Mouse (Mus musculus) hindbrain, embryonic 12.5 days (tissue): ENCODE measurements around the gene Dync1li2. TPM values are rescaled to one million over a fixed set of nuclear protein-coding genes. Genes with fewer than 3 reads are reported as not detected.

Experiments used
- ATAC-seq: fragments of 200-750 bp; cut with Nextera tagmentation; 2 replicates; pipeline ENCODE4 v1.8.0; 2017; ENCODE audit warnings: moderate TSS enrichment; ENCODE audit not compliant: low FRiP score
- H3K27ac ChIP-seq: fragments of 300-500 bp; sonication (generic); 2 replicates; pipeline ENCODE4 v1.5.1; 2016; ENCODE audit warnings: mild to moderate bottlenecking
- H3K27me3 ChIP-seq: fragments of 300-500 bp; sonication (generic); 2 replicates; pipeline ENCODE4 v1.6.1; 2016; ENCODE audit warnings: mild to moderate bottlenecking
- H3K36me3 ChIP-seq: fragments of 300-500 bp; sonication (generic); 2 replicates; pipeline ENCODE4 v1.6.1; 2016; ENCODE audit warnings: mild to moderate bottlenecking
- H3K4me1 ChIP-seq: fragments of 300-500 bp; sonication (generic); 2 replicates; pipeline ENCODE4 v1.6.1; 2016
- H3K4me2 ChIP-seq: fragments of 300-500 bp; sonication (generic); replicated peaks from 2 replicates; pipeline ENCODE4 v1.6.1; 2016; ENCODE audit warnings: mild to moderate bottlenecking
- H3K4me3 ChIP-seq: fragments of 300-500 bp; sonication (generic); 2 replicates; pipeline ENCODE4 v1.5.1; 2016; ENCODE audit warnings: mild to moderate bottlenecking
- H3K9ac ChIP-seq: fragments of 300-500 bp; sonication (generic); 2 replicates; pipeline ENCODE4 v1.6.1; 2016; ENCODE audit warnings: mild to moderate bottlenecking, moderate library complexity
- H3K9me3 ChIP-seq: fragments of 300-500 bp; sonication (generic); replicated peaks from 2 replicates; pipeline ENCODE4 v1.6.1; 2016; ENCODE audit warnings: mild to moderate bottlenecking
- WGBS: fragments of 180-500 bp; shearing (Covaris S2); methylation state at CpG from one replicate; pipeline ENCODE4 v1.1.7; 2016; 5-methylcytosine and 5-hydroxymethylcytosine counted together
- polyA plus RNA-seq: library from polyadenylated mRNA; unstranded; fragments of >200 nt; fragmentation: Nextera tagmentation; extraction: Ambion mirVana; gene quantifications from 2 replicates; pipeline ENCODE4 v1.2.1, GENCODE M21; 2016

Dync1li2 gene
- polyA plus RNA-seq, 1 experiment from 2014 or later = 131 TPM

DNA sequence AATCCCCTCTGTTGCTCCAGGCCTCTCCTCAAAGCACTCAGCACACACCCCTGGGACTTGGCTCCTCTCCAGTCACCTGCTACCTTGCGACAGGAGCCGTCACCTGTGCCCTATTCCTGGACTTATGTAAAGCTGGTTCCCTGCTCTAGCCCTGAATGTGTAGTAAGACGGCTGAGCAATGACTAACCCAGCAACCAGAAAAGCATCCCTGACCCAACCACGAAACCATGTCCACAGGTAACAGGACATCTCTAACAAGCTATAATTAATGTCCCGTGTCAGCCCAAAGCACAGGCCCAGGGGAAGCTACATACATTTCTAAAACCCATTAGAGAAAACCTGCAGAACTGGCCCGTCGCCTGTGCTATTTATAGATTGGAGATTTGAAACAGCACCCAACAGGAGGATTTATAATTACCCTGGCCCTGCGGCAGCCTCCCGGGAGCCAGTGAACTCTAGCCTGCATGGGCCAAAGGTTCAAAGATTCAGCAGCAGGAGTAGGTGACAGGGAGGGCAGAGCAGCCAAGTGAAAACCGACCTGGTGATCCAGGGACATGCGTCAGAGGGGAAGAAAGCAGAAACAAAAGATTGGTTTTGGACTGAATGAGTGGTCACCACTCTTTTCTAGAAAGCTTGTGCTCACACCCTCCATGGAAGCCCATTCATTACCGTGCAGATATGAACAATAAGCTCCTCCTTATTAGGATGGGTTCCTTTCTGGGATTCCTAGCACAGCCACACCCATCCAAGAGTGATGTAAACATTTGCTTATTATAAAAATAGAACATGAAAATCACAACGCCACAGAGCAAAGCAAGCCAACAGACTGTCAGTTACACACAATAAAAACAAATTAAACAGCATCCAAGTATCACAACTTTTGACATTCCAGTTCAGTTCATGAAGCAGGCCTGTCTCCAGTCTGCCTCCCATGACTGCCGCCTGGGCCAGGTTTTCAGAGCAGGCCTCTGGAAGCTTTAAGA lies 67.7 kb downstream of the Dync1li2 start:
- ATAC-seq = no peak

DNA sequence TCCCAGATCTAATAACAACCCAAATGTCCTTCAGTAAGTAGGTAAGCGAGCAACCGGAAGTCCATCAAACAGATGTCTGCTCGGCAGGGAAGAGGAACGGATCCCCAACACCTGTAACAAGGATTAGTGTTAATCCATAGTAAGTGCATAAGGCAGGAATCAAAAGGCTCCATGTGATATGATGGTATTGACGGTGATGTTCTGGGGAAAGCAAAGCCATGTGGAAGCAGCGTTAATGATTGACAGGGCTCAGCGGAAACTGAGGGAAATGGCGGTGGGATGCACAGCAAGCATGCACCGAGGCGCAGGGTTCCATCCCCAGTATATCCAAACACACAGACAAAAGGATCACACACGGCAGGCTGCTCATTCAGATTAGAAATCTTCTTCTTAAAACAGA lies 68.6 kb downstream of the Dync1li2 start:
- Histone ChIP-seq H3K27ac (no peak overlapping the region), H3K27me3 (no peaks in the 10 kb centered on the region), H3K4me2 (no peak overlapping the region), H3K4me3 (no peak overlapping the region), H3K36me3 (no peaks in the 10 kb centered on the region), H3K9ac (no peak overlapping the region), H3K4me1 (peaks cover 27% of the 10 kb centered on the region), H3K9me3 (no peaks in the 10 kb centered on the region)
- WGBS = 59% methylated on average over 11 of the region's 11 CpGs
- ATAC-seq = no peak

More for the DNA sequence above, 67.7 kb downstream of the Dync1li2 start:
- H3K4me2 ChIP-seq = no peak overlapping the region
- H3K4me3 ChIP-seq = no peak overlapping the region
- H3K36me3 ChIP-seq = no peaks in the 10 kb centered on the region
- H3K27me3 ChIP-seq = no peaks in the 10 kb centered on the region
- no peak overlapping the region; the same call in 1 of the 2 replicates for H3K9ac ChIP-seq
- H3K9me3 ChIP-seq = no peaks in the 10 kb centered on the region
- no peak overlapping the region for H3K27ac ChIP-seq
- 48% methylated on average over 14 of the region's 14 CpGs for WGBS
- H3K4me1 ChIP-seq = peaks cover 25% of the 10 kb centered on the region

DNA sequence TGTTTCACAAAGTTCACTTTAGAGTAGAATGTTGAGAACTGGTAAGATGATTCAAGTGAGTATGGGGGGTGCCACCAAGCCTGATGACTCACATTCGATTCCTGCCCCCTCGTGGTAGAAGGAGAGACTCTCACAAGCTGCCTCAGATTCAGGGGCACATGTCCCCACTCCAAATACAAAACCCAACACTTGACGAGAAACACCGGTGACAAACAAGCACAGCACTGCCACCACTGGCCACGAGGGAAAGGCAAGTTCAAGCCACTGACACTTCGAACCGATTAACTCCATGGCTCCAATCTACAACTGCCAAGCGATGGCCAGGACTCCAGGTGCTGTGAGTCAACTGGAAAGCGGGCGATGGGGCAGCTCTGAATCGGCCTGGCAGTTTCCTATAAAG lies 69.1 kb downstream of the Dync1li2 start:
- Histone ChIP-seq H3K9ac (no peak overlapping the region), H3K4me1 (peaks cover 26% of the 10 kb centered on the region), H3K36me3 (no peaks in the 10 kb centered on the region), H3K4me2 (no peak overlapping the region), H3K27ac (no peak overlapping the region), H3K27me3 (no peaks in the 10 kb centered on the region), H3K4me3 (no peak overlapping the region), H3K9me3 (no peaks in the 10 kb centered on the region)
- WGBS = 84% methylated on average over 11 of the region's 11 CpGs
- ATAC-seq = no peak

DNA sequence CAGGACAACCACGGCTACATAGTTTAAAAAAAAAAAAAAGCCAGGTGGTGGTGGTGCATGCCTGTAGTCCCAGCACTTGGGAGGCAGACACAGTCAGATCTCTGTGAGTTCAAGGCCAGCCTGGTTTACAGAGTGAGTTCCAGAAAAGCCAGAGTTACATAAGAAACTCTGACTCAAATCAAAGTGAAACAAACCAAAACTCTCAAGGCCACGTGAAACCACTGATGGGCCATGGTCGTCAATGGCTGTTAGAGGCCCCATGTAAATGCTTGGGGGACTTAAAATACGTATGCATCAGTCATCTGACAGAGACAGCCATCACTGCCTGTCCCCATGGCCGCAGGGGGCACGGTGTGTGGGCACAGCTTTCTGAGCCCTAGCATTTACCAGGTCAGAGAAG lies 71.7 kb downstream of the Dync1li2 start:
- Histone ChIP-seq H3K36me3 (no peaks in the 10 kb centered on the region), H3K4me2 (no peak overlapping the region), H3K27ac (no peak overlapping the region), H3K9me3 (no peaks in the 10 kb centered on the region), H3K4me3 (no peak overlapping the region), H3K9ac (no peak overlapping the region), H3K27me3 (no peaks in the 10 kb centered on the region), H3K4me1 (peaks cover 32% of the 10 kb centered on the region)
- WGBS = 81% methylated on average over 6 of the region's 6 CpGs
- ATAC-seq = no peak

DNA sequence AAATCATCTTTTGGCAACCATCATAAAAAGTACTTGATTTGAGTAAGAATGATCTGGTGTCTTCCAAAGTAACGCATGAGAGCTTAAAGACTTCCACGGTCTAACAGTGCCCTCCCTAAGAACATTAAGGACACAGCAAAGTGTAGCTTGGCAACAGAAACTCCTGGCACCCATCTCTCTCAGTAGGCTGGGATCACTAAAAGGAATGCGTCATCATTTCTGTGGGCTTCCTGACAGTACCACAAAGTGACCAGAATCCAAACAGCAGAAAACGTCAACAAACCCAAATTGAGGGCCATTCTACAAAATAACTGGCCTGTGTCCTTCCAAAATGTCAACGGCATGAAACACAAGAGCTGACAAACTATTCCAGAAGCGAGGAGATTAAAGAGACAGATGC lies 72.8 kb downstream of the Dync1li2 start:
- H3K36me3 ChIP-seq = no peaks in the 10 kb centered on the region
- no peaks in the 10 kb centered on the region for H3K9me3 ChIP-seq
- peaks cover 22% of the 10 kb centered on the region for H3K4me1 ChIP-seq
- H3K4me2 ChIP-seq = no peak overlapping the region
- no peak overlapping the region for H3K9ac ChIP-seq
- WGBS = 74% methylated on average over 6 of the region's 6 CpGs
- H3K27ac ChIP-seq = no peak overlapping the region
- ATAC-seq = no peak
- H3K27me3 ChIP-seq = no peaks in the 10 kb centered on the region
- no peak overlapping the region for H3K4me3 ChIP-seq

DNA sequence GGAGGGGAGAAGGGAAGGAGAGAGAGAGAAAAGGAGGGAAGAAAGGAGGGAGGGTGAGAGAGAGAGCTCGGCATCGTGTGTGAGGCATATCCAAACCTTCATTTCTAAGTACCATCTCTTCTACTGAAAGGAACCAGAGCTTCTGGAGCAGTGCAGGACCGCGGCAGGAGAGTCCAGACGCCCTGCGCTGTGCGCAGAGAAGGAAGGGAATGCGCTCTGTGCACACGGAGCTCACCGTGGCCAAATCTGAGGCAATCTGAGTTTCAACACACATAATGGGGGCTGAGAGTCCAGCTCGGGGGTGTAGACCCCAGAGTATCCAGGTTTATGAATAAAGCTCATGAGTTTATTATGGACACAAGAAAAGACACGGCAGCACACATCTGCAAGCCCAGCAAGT lies 73.3 kb downstream of the Dync1li2 start:
- H3K36me3 ChIP-seq = no peaks in the 10 kb centered on the region
- H3K27ac ChIP-seq = no peak overlapping the region
- no peaks in the 10 kb centered on the region for H3K9me3 ChIP-seq
- H3K27me3 ChIP-seq = no peaks in the 10 kb centered on the region
- 80% methylated on average over 12 of the region's 12 CpGs for WGBS
- ATAC-seq = no peak
- H3K4me3 ChIP-seq = no peak overlapping the region
- H3K4me2 ChIP-seq = no peak overlapping the region
- H3K4me1 ChIP-seq = peaks cover 17% of the 10 kb centered on the region
- no peak overlapping the region for H3K9ac ChIP-seq

Other genes with a start within 250 kb of the Dync1li2 start
- 37.8 and 38.4 TPM in 2 replicates for gene Tk2, start 194.5 kb downstream of the Dync1li2 start, polyA plus RNA-seq
- gene Cklf, start 192.2 kb downstream of the Dync1li2 start, polyA plus RNA-seq = 40.7 and 48.2 TPM in 2 replicates
- gene Cmtm2a, start 149.9 kb downstream of the Dync1li2 start, polyA plus RNA-seq = not detected in 2 replicates
- not detected in 2 replicates for gene Gm45711, start 133.0 kb downstream of the Dync1li2 start, polyA plus RNA-seq
- not detected in 2 replicates for gene Cmtm1, start 132.9 kb downstream of the Dync1li2 start, polyA plus RNA-seq
- gene Gm11020, start 121.5 kb downstream of the Dync1li2 start, polyA plus RNA-seq = not detected in 2 replicates
- not detected in 2 replicates for gene Cmtm2b, start 120.8 kb downstream of the Dync1li2 start, polyA plus RNA-seq
- gene Cmtm3, start 103.6 kb downstream of the Dync1li2 start, polyA plus RNA-seq = 84.4 and 92.5 TPM in 2 replicates
- 2.3 and 2.4 TPM in 2 replicates for gene Cmtm4, start 47.2 kb downstream of the Dync1li2 start, polyA plus RNA-seq
- 0.22 and 0.34 TPM in 2 replicates for gene Terb1, start 66.9 kb upstream of the Dync1li2 start, polyA plus RNA-seq
- 114 and 130 TPM in 2 replicates for gene Nae1, start 91.6 kb upstream of the Dync1li2 start, polyA plus RNA-seq
- 1.2 and 1.5 TPM in 2 replicates for gene Car7, start 91.6 kb upstream of the Dync1li2 start, polyA plus RNA-seq
- gene Pdp2, start 148.4 kb upstream of the Dync1li2 start, polyA plus RNA-seq = 13.7 and 14.9 TPM in 2 replicates
- gene Cdh16, start 181.3 kb upstream of the Dync1li2 start, polyA plus RNA-seq = not detected in 2 replicates
- 1.9 and 3.8 TPM in 2 replicates for gene Rrad, start 188.3 kb upstream of the Dync1li2 start, polyA plus RNA-seq
- gene Ciao2b, start 198.9 kb upstream of the Dync1li2 start, polyA plus RNA-seq = 98.9 and 107 TPM in 2 replicates